Mouse (Mus musculus): ENCODE measurements around the gene Plek2. TPM values are rescaled to one million over a fixed set of nuclear protein-coding genes. Genes with fewer than 3 reads are reported as not detected.
A peak's percentile ranks its signal among the peaks of the same experiment; 100 is the strongest.

Gene Plek2
- total RNA-seq (2021), result under 1 TPM in 1 of 2 experiments, not detected in 1; 0.36 TPM
- long read RNA-seq, experiment 1, partial matches to known transcripts, result 0 of 3 reads
- long read RNA-seq, experiment 1, other reads (novel, unspliced or antisense), result 0 of 3 reads
- long read RNA-seq, experiment 2, result 0 reads

GRCm38 (mm10) chr12:78906707-78907162, at the start of gene Plek2:
Plek2 (minus strand) TSS chr12:78906964.
- intact Hi-C loops (cut with DNase I), result no loop called here
- H3K27ac ChIP-seq, result no peak within 1 kb of the TSS
- peak; percentile 11; the same call in 1 of the 2 replicates for TF ChIP-seq CTCF (IDR thresholded peaks at IDR 0.05)
- H3K4me3 ChIP-seq, result peak within 1 kb of the TSS; percentile 28
- peak in 1 of 2 experiments; percentile 14 for DNase-seq (ENCODE audit: extremely low spot score in 1 of 2, low spot score in 2 of 2)

- no peak overlapping the region for H3K27ac ChIP-seq
- no peak overlapping the region for H3K4me3 ChIP-seq
- TF ChIP-seq CTCF (IDR thresholded peaks at IDR 0.05), result no peak
- no peak for DNase-seq (ENCODE audit: extremely low spot score in 1 of 2, low spot score in 2 of 2)
- intact Hi-C loops (cut with DNase I), result no loop called here
Measured at GRCm38 (mm10) chr12:78956405-78956804, 49.6 kb upstream of the Plek2 start.

- DNase-seq (ENCODE audit: extremely low spot score in 1 of 2, low spot score in 2 of 2), result no peak
Measured at GRCm38 (mm10) chr12:78952484-78952883, 45.7 kb upstream of the Plek2 start.

GRCm38 (mm10) chr12:78952053-78952452, 45.3 kb upstream of the Plek2 start:
- TF ChIP-seq CTCF (IDR thresholded peaks at IDR 0.05), result no peak
- H3K27ac ChIP-seq, result no peak overlapping the region
- intact Hi-C loops (cut with DNase I), result no loop called here

More at GRCm38 (mm10) chr12:78952484-78952883, 45.7 kb upstream of the Plek2 start:
- Histone ChIP-seq H3K4me3 (no peak overlapping the region), H3K27ac (no peak overlapping the region)
- intact Hi-C loops (cut with DNase I), result no loop called here
- no peak for TF ChIP-seq CTCF (IDR thresholded peaks at IDR 0.05)

GRCm38 (mm10) chr12:78947661-78948060, 40.9 kb upstream of the Plek2 start:
- TF ChIP-seq CTCF (IDR thresholded peaks at IDR 0.05), result no peak
- DNase-seq (ENCODE audit: extremely low spot score in 1 of 2, low spot score in 2 of 2), result no peak
- Histone ChIP-seq H3K4me3 (no peak overlapping the region), H3K27ac (no peak overlapping the region)
- intact Hi-C loops (cut with DNase I), result no loop called here

More at GRCm38 (mm10) chr12:78952053-78952452, 45.3 kb upstream of the Plek2 start:
- peak; percentile 12 to 22 for DNase-seq (ENCODE audit: extremely low spot score in 1 of 2, low spot score in 2 of 2)
- no peak overlapping the region for H3K4me3 ChIP-seq

- no peak overlapping the region for H3K27ac ChIP-seq
- intact Hi-C loops (cut with DNase I), result no loop called here
- TF ChIP-seq CTCF (IDR thresholded peaks at IDR 0.05), result peak; percentile 19
- H3K4me3 ChIP-seq, result no peak overlapping the region
- no peak for DNase-seq (ENCODE audit: extremely low spot score in 1 of 2, low spot score in 2 of 2)
Measured at GRCm38 (mm10) chr12:78947161-78947560, 40.4 kb upstream of the Plek2 start.

GRCm38 (mm10) chr12:78942931-78943330, 36.2 kb upstream of the Plek2 start:
- intact Hi-C loops (cut with DNase I), result no loop called here
- no peak overlapping the region for H3K4me3 ChIP-seq
- DNase-seq (ENCODE audit: extremely low spot score in 1 of 2, low spot score in 2 of 2), result no peak
- no peak overlapping the region for H3K27ac ChIP-seq
- TF ChIP-seq CTCF (IDR thresholded peaks at IDR 0.05), result no peak

- DNase-seq (ENCODE audit: extremely low spot score in 1 of 2, low spot score in 2 of 2), result no peak
- no peak for TF ChIP-seq CTCF (IDR thresholded peaks at IDR 0.05)
- H3K27ac ChIP-seq, result no peak overlapping the region
- H3K4me3 ChIP-seq, result no peak overlapping the region
- intact Hi-C loops (cut with DNase I), result no loop called here
Measured at GRCm38 (mm10) chr12:78940081-78940480, 33.3 kb upstream of the Plek2 start.

- Histone ChIP-seq H3K4me3 (no peak overlapping the region), H3K27ac (no peak overlapping the region)
- no peak for TF ChIP-seq CTCF (IDR thresholded peaks at IDR 0.05)
- intact Hi-C loops (cut with DNase I), result no loop called here
- DNase-seq (ENCODE audit: extremely low spot score in 1 of 2, low spot score in 2 of 2), result no peak
Measured at GRCm38 (mm10) chr12:78939393-78940037, 32.8 kb upstream of the Plek2 start.

GRCm38 (mm10) chr12:78936494-78936893, 29.7 kb upstream of the Plek2 start:
- Histone ChIP-seq H3K27ac (no peak overlapping the region), H3K4me3 (no peak overlapping the region)
- no peak for TF ChIP-seq CTCF (IDR thresholded peaks at IDR 0.05)
- no peak for DNase-seq (ENCODE audit: extremely low spot score in 1 of 2, low spot score in 2 of 2)
- intact Hi-C loops (cut with DNase I), result no loop called here

- H3K4me3 ChIP-seq, result no peak overlapping the region
- H3K27ac ChIP-seq, result no peak overlapping the region
- DNase-seq (ENCODE audit: extremely low spot score in 1 of 2, low spot score in 2 of 2), result no peak
- intact Hi-C loops (cut with DNase I), result no loop called here
- TF ChIP-seq CTCF (IDR thresholded peaks at IDR 0.05), result no peak
Measured at GRCm38 (mm10) chr12:78929900-78930299, 23.1 kb upstream of the Plek2 start.

GRCm38 (mm10) chr12:78927287-78927686, 20.5 kb upstream of the Plek2 start:
- DNase-seq (ENCODE audit: extremely low spot score in 1 of 2, low spot score in 2 of 2), result no peak
- no peak for TF ChIP-seq CTCF (IDR thresholded peaks at IDR 0.05)

More at GRCm38 (mm10) chr12:78927287-78927686, 20.5 kb upstream of the Plek2 start:
- H3K4me3 ChIP-seq, result no peak overlapping the region
- intact Hi-C loops (cut with DNase I), result no loop called here
- H3K27ac ChIP-seq, result no peak overlapping the region

Data from left cerebral cortex, adult 2 months (tissue).